Mouse (Mus musculus) midbrain, postnatal 0 days (tissue): ENCODE measurements around the gene B230104I21Rik. TPM values are rescaled to one million over a fixed set of nuclear protein-coding genes. Genes with fewer than 3 reads are reported as not detected.
A peak's percentile ranks its signal among the peaks of the same experiment; 100 is the strongest.

Experiments used
- ATAC-seq: fragments of 200-750 bp; cut with Nextera tagmentation; 2 replicates; pipeline ENCODE4 v1.8.0; 2017; ENCODE audit warnings: moderate number of reproducible peaks, mild to moderate bottlenecking, moderate TSS enrichment, moderate library complexity; ENCODE audit not compliant: low FRiP score
- DNase-seq: peaks from one replicate; pipeline ENCODE4 v3.0.0-alpha.2; 2015; ENCODE audit warnings: low spot score
- H3K27ac ChIP-seq: fragments of 300-500 bp; sonication (generic); 2 replicates; pipeline ENCODE4 v1.5.1; 2014; ENCODE audit warnings: low read depth, mild to moderate bottlenecking, low read length, mixed read lengths
- H3K27me3 ChIP-seq: fragments of 300-500 bp; sonication (generic); 2 replicates; pipeline ENCODE4 v1.6.1; 2014; ENCODE audit warnings: low read length, control low read depth, mixed read lengths; ENCODE audit not compliant: insufficient read depth
- H3K36me3 ChIP-seq: fragments of 300-500 bp; sonication (generic); 2 replicates; pipeline ENCODE4 v1.6.1; 2014; ENCODE audit warnings: low read length, control low read depth, mixed read lengths; ENCODE audit not compliant: insufficient read depth
- H3K4me1 ChIP-seq: fragments of 300-500 bp; sonication (generic); 2 replicates; pipeline ENCODE4 v1.6.1; 2014; ENCODE audit warnings: mild to moderate bottlenecking, control low read depth, antibody characterized with exemption, low read length, mixed read lengths; ENCODE audit not compliant: insufficient read depth
- H3K4me2 ChIP-seq: fragments of 300-500 bp; sonication (generic); 2 replicates; pipeline ENCODE4 v1.6.1; 2014; ENCODE audit warnings: low read depth, mild to moderate bottlenecking, low read length, mixed read lengths; ENCODE audit not compliant: poor library complexity, severe bottlenecking
- H3K4me3 ChIP-seq: fragments of 300-500 bp; sonication (generic); 2 replicates; pipeline ENCODE4 v1.5.1; 2014; ENCODE audit warnings: low read depth, mild to moderate bottlenecking, low read length, moderate library complexity
- H3K9ac ChIP-seq: fragments of 300-500 bp; sonication (generic); replicated peaks from 2 replicates; pipeline ENCODE4 v1.6.1; 2014; ENCODE audit warnings: mild to moderate bottlenecking, low read length, moderate library complexity, mixed read lengths; ENCODE audit not compliant: poor library complexity, severe bottlenecking
- H3K9me3 ChIP-seq: fragments of 300-500 bp; sonication (generic); 2 replicates; pipeline ENCODE4 v1.6.1; 2016; ENCODE audit warnings: low read length, control low read depth
- CTCF ChIP-seq: IDR thresholded peaks from 2 replicates; pipeline ENCODE4 v1.5.1; 2016; ENCODE audit warnings: antibody characterized with exemption, mild to moderate bottlenecking
- WGBS: fragments of 180-500 bp; shearing (Covaris S2); extraction: QIAGEN DNeasy Blood & Tissue Kit; methylation state at CpG from one replicate; pipeline ENCODE4 v1.1.7; 2014; 5-methylcytosine and 5-hydroxymethylcytosine counted together
- polyA plus RNA-seq: library from polyadenylated mRNA; unstranded; fragments of >200 nt; fragmentation: Nextera tagmentation; extraction: Ambion mirVana; gene quantifications from 2 replicates; pipeline ENCODE4 v1.2.1, GENCODE M21; 2015
- total RNA-seq: library from RNA; depleted of rRNA; stranded (reverse); fragments of >200 nt; gene quantifications from 2 replicates; pipeline ENCODE4 v1.2.3, GENCODE M21; 2014

Gene B230104I21Rik
- total and polyA plus RNA-seq, 2 experiments from 2014 or later = 0.19 TPM; not detected in 1

- no peaks in the 10 kb centered on the region for H3K4me1 ChIP-seq
- 87% methylated on average over 2 of the region's 2 CpGs for WGBS
- TF ChIP-seq CTCF = no peak
- H3K9me3 ChIP-seq = no peaks in the 10 kb centered on the region
- H3K9ac ChIP-seq = no peak overlapping the region
- no peak overlapping the region for H3K4me2 ChIP-seq
- H3K4me3 ChIP-seq = no peak overlapping the region
- ATAC-seq = no peak
- no peak overlapping the region for H3K27ac ChIP-seq
- H3K36me3 ChIP-seq = no peaks in the 10 kb centered on the region
- no peaks in the 10 kb centered on the region for H3K27me3 ChIP-seq
- no peak for DNase-seq
Observed at GRCm38 (mm10) chr4:154385918-154386317, 50.0 kb downstream of the B230104I21Rik start.

- no peak for TF ChIP-seq CTCF
- Histone ChIP-seq H3K27me3 (no peaks in the 10 kb centered on the region), H3K9ac (no peak overlapping the region), H3K9me3 (no peaks in the 10 kb centered on the region), H3K27ac (no peak overlapping the region), H3K4me2 (no peak overlapping the region), H3K4me1 (no peaks in the 10 kb centered on the region), H3K4me3 (no peak overlapping the region), H3K36me3 (no peaks in the 10 kb centered on the region)
- ATAC-seq (no peak), DNase-seq (no peak)
- 44% methylated on average over 8 of the region's 8 CpGs for WGBS
Observed at GRCm38 (mm10) chr4:154386810-154387209, 50.9 kb downstream of the B230104I21Rik start.

- no peak overlapping the region for H3K9ac ChIP-seq
- no peaks in the 10 kb centered on the region for H3K27me3 ChIP-seq
- no peak for DNase-seq
- no peak for TF ChIP-seq CTCF
- no peaks in the 10 kb centered on the region for H3K4me1 ChIP-seq
- H3K36me3 ChIP-seq = no peaks in the 10 kb centered on the region
- no peak overlapping the region for H3K4me2 ChIP-seq
- WGBS = 80% methylated on average over 2 of the region's 2 CpGs
- ATAC-seq = no peak
- no peaks in the 10 kb centered on the region for H3K9me3 ChIP-seq
- no peak overlapping the region for H3K4me3 ChIP-seq
- no peak overlapping the region for H3K27ac ChIP-seq
Observed at GRCm38 (mm10) chr4:154389641-154390040, 53.7 kb downstream of the B230104I21Rik start.

- ATAC-seq (peak; percentile 22; the same call in 1 of the 2 replicates), DNase-seq (peak; percentile 74)
- 16% methylated on average over 20 of the region's 20 CpGs for WGBS
- Histone ChIP-seq H3K9me3 (no peaks in the 10 kb centered on the region), H3K36me3 (no peaks in the 10 kb centered on the region), H3K27ac (no peak overlapping the region), H3K9ac (no peak overlapping the region), H3K27me3 (no peaks in the 10 kb centered on the region), H3K4me3 (no peak overlapping the region), H3K4me1 (no peaks in the 10 kb centered on the region), H3K4me2 (no peak overlapping the region)
- peak; percentile 18; the same call in 1 of the 2 replicates for TF ChIP-seq CTCF
Observed at GRCm38 (mm10) chr4:154390333-154391080, 54.6 kb downstream of the B230104I21Rik start.

- 86% methylated on average over 1 of the region's 1 CpGs for WGBS
- no peak overlapping the region for H3K9ac ChIP-seq
- H3K4me2 ChIP-seq = no peak overlapping the region
- no peak overlapping the region for H3K27ac ChIP-seq
- no peak for ATAC-seq
- no peaks in the 10 kb centered on the region for H3K27me3 ChIP-seq
- no peak for DNase-seq
- TF ChIP-seq CTCF = peak; percentile 43
- H3K36me3 ChIP-seq = no peaks in the 10 kb centered on the region
- H3K9me3 ChIP-seq = no peaks in the 10 kb centered on the region
- no peak overlapping the region for H3K4me3 ChIP-seq
- no peaks in the 10 kb centered on the region for H3K4me1 ChIP-seq
Observed at GRCm38 (mm10) chr4:154392641-154393040, 56.7 kb downstream of the B230104I21Rik start.

- 29% methylated on average over 18 of the region's 18 CpGs for WGBS
- peak; percentile 64; the same call in 1 of the 2 replicates for ATAC-seq
- Histone ChIP-seq H3K9ac (no peak overlapping the region), H3K27me3 (no peaks in the 10 kb centered on the region), H3K27ac (peak overlapping the region; percentile 32; the same call in 1 of the 2 replicates), H3K4me2 (no peak overlapping the region), H3K4me3 (no peak overlapping the region), H3K9me3 (no peaks in the 10 kb centered on the region), H3K4me1 (no peaks in the 10 kb centered on the region), H3K36me3 (no peaks in the 10 kb centered on the region)
- peak; percentile 72 for TF ChIP-seq CTCF
- DNase-seq = no peak
Observed at GRCm38 (mm10) chr4:154393196-154394122, 57.5 kb downstream of the B230104I21Rik start.
